Mouse (Mus musculus) hematopoietic stem cell, adult 5-6 weeks (primary cell): ENCODE data around the gene Rnf19b. TPM values are rescaled to one million over a fixed set of nuclear protein-coding genes. Genes with fewer than 3 reads are reported as not detected.

ENCODE experiments used
- ATAC-seq, 2 experiments: fragments of 125-278 bp in 1 of 2; replicated peaks in 1 of 2; 2 replicates each; pipeline ENCODE4 v1.8.0; 2016 to 2017; ENCODE audit warnings: inconsistent platforms in 2 of 2, mild to moderate bottlenecking in 2 of 2, moderate number of reproducible peaks in 2 of 2, low read depth in 1 of 2, moderate TSS enrichment in 1 of 2; ENCODE audit not compliant: low FRiP score in 2 of 2, poor library complexity in 2 of 2, severe bottlenecking in 2 of 2, insufficient read depth in 1 of 2, low TSS enrichment in 1 of 2
- total RNA-seq: library from RNA; stranded (forward); fragments of 172-1452, 232-1000 nt; gene quantifications from 2 replicates; pipeline ENCODE4 v1.2.3, GENCODE M21; 2017

The Rnf19b gene
- total RNA-seq, 1 experiment from 2014 or later, result 74.9 TPM

DNA sequence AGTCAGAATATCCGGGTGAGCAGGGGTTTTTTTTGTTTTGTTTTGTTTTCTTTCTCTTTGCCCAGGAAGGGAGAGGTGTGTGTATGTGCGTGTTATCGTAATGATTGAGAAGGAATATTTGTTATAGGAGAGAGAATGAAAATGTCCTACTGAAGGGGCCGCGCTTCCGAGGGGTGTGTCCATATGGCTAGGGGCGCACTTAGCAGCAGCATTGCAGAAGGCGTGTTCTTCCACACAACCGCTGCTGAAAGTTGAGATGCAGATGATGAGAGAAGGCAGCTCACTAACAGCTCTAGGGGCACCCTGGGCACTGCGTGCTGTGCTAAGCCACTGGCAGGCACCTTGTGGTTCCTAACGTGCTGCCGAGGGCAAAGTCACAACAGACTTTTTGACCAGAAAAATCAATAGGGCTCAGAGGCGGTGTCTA is 1.1 kb downstream of the Rnf19b start:
- peak; percentile 43 to 52; a peak in 2 of 4 replicates for ATAC-seq

DNA sequence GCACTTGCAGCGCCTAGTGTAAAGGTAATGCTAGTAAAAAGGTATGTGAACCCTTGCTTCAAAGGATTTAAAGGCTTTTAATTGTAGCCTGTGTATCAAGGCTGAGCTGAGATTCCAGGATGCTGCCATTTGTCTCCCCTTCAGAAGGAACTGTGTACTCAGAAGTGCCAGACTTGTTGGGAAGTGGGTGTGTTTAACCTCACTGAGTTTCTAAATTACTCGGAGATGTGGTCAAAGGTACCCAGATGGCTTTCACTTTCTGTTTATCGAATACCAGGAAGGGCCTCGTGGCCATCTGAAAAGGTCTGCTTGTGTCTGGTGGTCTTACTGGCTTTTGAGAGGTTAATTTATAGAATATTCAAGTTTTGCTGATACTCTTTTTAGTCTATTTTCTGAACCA is 1.9 kb downstream of the Rnf19b start:
- peak; percentile 23 to 40; a peak in 1 of 4 replicates for ATAC-seq

DNA sequence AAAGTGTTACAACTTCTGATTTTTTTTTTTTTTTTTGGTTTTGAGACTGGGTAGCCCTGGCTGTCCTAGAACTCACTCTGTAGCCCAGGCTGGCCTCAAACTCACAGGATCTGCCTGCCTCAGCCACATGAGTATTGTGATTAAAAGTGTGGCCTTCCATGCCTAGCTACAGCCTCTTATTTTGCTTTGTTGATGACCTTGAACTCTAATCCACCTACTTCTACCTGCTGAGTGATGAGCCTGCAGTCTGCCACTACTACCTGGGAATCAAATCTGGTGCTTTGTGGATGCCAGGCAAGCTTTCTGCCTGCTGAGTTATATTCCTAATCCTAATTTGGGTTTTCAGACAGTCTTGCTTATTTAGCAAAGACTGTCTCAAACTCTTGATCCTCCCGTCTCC is 3.4 kb downstream of the Rnf19b start:
- no peak for ATAC-seq

DNA sequence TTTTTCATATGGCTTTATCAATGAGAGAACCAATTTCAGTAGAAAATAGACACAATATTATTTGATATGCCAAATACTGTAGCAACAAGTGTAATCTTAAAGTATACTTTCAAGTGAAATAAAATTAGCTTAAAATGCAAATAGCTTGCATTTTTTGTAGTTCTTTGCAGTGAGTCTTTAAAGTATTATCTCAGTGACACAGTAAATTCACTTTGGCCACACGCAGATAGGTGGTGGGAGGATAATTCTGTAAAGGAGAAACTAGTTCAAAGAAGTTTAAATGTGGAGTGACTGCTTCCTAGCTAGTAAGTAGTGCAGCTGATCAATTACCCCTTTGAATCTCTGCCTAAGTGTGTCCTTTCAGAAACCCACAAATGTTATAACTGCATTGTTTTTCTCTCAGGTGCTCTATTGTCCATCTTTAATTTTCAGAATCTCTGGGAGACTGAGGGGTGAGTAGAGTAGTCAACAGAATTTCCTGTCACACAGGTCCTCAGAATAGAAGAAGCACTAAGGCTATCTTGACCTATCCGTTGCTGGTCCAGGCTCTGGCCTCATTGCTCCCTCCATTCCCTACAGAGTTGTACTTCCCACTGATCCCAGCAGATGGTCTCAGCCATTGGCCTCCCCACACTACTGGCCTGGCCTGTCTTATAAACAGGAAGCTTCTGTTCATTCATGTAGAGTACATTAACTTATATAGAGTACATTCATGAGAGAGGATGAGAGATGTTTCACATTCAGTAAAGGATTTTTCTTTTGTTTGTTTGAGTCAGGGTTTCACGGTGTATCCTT is 4.4 kb downstream of the Rnf19b start:
- ATAC-seq, result no peak

DNA sequence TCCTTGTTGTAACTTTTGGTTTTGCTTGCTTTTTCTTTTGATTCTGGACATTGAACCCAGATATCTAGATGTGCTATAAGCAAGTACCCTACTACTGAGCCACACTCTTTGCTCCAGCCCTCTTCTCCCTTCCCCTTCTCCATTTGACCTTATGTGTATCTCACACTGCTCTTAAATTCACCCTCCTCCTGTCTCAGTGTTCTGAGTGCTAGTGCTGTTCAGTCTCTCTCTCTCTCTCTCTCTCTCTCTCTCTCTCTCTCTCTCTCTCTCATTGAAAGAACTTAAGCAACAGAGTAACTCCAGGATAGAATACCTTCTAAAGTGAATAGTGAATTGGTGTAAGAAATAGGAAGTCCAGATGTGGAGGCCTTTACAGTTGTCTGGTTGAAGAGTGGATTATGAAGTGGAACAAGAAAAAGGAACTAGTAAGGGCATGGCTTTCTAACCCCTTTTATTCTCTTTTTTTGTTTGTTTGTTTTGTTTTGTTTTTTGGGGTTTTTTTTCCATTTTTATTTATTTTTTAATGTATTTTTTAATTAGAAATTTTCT is 7.7 kb downstream of the Rnf19b start:
- no peak; a peak in 2 of 4 replicates for ATAC-seq

DNA sequence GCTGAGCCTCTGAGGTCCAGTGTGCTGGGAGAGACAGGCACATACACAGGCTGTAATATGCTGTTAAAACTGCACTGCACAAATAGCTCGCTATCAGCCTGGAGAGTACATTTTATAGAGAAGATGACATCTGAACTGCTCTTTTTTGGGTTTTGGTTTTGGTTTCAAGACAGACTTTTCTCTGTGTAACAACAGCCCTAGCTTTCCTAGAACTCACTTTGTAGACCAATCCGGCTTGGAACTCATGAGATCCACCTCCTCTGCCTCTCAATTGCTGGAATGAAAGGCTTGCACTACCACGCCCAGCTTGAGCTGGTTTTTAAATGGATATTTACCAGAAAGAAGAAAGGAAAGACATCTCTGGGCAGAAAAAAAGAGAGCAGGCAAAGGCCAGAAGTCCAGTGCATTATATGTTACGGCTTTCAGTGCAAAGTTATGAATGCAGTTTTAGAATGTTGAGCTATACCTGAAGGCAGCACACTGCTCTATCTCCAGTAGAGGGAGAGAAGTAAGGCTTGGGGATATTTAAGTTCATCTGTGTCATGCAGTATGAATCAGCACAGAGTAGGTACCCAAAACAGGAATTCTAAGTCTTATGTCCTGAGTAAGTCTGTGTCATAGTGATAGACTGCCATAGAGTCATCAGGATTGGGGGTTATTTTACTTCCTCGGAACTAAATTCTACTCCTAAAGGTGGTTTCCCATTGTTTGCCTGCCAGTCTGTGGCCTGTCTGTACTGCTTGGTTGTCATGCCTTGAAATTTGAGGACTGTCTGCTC is 9.8 kb downstream of the Rnf19b start:
- ATAC-seq, result peak in 1 of 2 experiments; percentile 32; a peak in 1 of 4 replicates

DNA sequence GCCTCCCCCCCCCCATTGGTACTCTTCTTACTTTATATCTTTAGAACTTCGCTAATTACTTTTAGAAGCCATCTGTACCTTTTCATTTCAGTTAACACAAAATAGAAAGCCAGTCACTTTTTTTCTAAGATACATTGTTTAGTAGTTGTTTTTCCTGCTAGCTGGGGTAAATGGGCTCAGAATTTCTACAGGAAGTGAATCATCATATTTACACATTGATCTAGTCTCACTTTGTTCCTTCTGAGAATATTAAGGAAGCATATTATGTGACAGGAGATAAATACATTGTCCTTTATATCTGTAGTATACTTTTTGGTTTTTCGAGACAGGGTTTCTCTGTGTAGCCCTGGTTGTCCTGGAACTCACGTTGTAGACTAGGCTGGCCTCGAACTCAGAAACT is 10.8 kb downstream of the Rnf19b start:
- no peak for ATAC-seq

DNA sequence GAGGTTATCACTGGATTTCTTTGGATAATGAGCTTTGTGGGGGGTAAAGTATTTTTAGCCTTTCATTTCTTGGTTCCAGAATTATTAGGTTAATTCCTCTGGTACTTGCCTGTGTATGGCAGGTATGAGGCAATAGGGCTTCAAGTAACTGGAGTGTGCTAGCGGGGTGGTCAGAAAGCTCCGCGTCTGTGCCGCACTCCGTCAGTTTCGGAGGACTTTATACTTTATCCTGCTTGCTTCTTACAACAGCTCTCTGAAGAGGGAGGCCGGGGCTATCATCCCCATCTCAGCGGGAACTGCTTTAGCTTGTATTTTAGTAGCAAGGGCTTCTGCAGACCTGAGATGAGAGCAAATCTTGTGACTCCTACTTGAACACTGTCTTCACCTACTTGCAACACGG is 21.1 kb downstream of the Rnf19b start:
- ATAC-seq, result no peak

DNA sequence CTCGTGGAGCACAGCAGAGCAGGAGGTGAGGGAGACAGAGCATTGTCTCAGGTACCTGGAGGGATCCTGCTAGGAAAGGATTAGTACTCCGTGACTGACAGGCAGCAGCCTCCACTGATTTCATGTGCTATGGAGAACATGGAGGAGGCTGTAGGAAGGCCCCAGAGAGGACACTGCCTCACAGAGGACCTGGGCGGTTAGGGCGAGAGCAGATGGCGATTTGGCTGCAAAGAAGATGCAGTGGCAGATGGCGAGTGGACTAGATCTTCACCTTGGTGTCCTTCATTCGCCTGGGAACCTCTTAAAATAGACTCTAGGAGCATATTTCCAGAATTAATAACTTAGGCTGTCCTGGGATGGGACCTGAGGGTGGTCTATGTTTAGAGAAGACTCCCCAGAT is 23.0 kb downstream of the Rnf19b start:
- ATAC-seq, result no peak

DNA sequence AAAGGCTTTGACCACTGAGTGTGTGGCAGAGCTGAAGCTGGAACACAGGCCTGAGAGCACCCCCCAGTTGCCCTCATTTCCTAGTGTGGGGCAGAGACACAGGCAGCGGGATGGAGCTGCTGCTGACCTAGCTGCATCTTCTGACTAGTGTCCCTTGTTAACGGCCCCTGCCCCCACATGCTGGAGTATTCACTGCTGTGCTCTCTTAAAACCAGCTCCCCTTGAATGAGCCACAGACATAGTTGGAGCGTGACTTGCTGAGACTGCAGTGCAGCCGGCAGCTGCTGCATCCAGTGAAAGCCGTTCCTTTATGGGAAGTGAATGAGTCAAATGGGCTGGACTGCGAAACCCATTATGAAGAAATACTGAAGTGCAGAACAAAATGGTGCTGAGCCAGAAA is 23.4 kb downstream of the Rnf19b start:
- ATAC-seq, result peak in 1 of 2 experiments; percentile 21; a peak in 1 of 4 replicates

DNA sequence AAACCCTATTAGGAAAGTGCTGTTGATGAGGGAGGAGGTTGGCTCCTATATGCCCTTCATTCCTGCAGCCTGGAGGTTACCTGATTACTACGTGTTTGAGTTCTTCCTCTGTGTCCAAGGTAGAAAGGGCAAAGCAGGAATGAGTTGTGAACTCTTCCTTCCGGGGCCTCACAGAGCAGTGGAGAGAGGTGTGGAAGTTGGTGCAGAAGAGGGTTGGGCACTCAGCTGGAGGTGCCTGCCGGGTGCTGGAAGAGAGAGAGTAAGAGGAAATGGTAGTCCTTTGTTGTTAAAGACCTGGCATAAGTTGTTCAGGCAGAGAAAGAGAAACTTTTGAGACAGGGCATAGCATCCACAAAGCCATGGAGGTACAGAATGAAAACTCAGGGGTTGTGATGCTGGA is 23.9 kb downstream of the Rnf19b start:
- ATAC-seq, result no peak

DNA sequence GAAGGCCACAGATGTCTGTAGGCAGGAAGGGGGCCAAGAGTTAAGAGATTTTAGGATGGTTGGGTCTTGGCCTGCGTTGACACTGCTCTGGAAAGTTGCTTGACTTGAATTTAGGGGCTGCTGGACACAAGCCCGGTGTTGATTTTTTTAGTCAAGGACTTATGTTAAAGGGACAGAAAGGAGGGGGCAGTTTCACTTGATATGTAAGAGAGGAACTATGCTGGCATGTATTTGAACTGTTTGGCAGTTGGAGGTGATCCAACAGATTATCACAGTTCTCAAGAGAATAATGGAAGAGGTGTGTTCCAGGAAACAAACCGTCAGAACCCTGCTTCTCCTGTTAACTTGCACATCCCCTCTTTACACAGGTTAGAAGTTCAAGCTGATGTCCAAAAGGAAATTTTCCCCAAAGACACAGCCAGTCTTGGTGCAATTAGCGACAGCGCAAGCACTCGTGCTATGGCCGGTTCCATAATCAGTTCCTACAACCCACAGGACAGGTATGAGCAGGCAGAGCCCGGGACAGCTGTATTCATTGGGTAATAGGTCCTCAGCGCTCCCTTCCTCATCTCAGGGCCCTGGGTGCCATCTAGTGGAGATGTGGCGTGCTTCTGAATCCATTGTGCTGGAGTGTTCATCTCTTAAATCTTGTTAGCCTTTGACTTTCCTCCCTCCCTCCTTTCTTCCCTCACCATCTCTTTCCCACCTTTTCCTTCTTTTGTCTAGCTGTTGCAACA is 24.5 kb downstream of the Rnf19b start:
- ATAC-seq, result peak; percentile 83 to 86

DNA sequence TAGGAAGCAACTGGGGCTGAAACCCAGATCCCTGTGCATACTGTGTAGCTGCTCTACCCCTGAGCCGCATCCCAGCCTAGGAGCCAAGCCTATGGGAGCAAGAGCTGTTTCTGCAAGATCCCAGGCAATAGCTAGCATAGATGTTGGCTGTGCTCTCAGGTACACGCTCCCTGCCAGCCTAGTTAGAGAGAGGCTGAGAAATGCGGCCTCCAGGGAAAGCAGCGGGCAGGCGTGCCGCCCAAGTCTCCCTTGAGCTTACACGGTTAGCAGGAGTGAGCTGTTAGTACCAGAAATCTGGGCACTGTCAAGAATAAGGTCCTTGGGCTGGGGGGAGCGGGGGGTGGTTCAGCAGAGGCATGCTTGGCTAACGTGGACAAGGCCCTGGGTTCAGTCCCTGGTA is 26.8 kb downstream of the Rnf19b start:
- ATAC-seq, result no peak

DNA sequence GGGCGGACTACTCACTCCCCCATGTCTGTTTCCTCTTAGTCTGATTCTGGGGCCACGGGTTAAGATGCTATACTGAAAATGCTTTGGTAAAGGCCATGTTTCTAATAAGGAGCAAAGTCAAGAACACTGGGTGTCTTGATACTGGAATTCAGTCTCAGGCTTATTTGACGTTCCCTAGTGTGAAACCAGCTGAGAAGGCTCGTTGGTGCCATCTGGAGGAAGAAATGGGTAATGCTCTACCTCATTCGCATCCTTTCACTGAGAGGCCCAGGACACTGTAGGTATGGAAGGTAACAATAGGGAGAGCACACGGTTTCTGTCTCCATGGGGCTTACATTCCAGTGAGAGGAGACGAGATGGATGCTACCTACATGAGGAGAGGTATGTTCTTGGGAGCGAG is 28.0 kb downstream of the Rnf19b start:
- peak; percentile 28 to 55; a peak in 2 of 4 replicates for ATAC-seq

DNA sequence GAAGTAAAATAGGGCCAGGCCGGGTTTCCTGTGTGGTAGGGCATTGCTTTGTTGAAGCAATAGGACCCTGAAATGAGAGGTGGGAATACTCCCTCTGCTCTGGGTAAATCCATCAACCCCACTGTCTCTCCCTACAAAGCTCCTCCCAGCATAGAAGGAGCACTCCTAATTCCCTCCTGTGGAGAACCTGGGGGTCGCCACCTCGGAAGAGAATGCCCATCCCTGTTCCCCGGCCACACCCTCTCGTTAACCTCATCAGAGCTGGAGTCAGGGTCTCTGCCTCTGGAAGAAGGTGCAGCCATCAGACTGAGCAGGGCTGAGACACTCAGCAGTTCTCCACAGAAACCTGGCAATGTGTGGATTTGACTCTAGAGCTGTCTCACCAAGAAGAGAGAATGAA is 29.8 kb downstream of the Rnf19b start:
- ATAC-seq, result no peak

DNA sequence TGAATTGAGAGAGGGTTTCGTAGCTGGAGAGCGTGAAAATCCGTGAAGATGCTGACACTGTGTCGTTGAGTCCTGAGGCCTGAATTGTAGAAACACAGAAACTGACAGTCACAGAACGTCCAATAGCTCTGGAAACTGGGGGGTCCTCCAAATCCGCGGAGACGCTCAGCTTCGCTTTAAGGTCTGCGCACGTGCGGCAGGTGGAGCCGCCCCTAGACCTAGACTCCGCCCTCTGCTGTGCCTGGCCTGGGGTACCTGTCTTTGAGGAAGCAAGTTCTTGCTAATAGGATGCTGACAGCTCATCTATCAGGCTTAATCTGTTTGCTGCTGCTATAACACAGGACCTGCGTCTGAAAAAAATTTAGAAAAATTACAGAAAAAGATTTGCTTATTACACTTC is 37.2 kb downstream of the Rnf19b start:
- no peak for ATAC-seq

DNA sequence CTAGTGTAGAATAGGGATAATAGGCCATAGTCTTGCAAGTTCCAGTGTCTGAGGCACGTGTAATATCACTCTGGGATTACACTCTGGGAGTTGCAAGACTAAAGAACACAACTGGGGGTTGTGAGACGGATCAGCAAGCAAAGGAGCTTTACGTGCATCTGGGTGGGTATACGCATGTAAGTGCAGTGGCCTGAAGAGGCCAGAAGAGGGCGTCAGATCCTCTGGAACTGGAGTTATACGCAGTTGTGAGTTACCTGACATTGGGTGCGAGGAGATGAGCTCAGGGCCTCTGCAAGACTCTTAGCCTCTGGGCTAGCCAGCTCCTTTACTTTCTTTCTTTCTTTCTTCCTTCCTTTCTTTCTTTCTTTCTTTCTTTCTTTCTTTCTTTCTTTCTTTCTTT is 38.9 kb downstream of the Rnf19b start:
- no peak for ATAC-seq
